Mouse (Mus musculus): ENCODE results near the gene Akap13. TPM values are rescaled to one million over a fixed set of nuclear protein-coding genes. Genes with fewer than 3 reads are reported as not detected.

The Akap13 gene
- polyA plus RNA-seq, 1 experiment: 107 TPM

- no peak overlapping the region for H3K27ac ChIP-seq (ENCODE audit: control insufficient read depth, insufficient read depth, low read depth, low read length, poor library complexity)
- TF ChIP-seq POLR2A (IDR thresholded peaks at IDR 0.05; ENCODE audit: borderline replicate concordance, control insufficient read depth, low read depth, low read length): no peak
- no peak for TF ChIP-seq CTCF (IDR thresholded peaks at IDR 0.05; ENCODE audit: control insufficient read depth, insufficient read depth, low read length)
- 78% methylated on average over 7 of the region's 7 CpGs for WGBS
- H3K4me3 ChIP-seq (replicated peaks; ENCODE audit: control insufficient read depth, low read depth, low read length): no peak overlapping the region
- no peaks in the 10 kb centered on the region; the same call in 1 of the 2 replicates for H3K4me1 ChIP-seq (ENCODE audit: control insufficient read depth, insufficient read depth, low read length)
These were observed 15.1 kb downstream of the Akap13 start for GRCm38 (mm10) chr7:75470318-75470925.

- Histone ChIP-seq H3K27ac (ENCODE audit: control insufficient read depth, insufficient read depth, low read depth, low read length, poor library complexity) (no peak overlapping the region), H3K4me3 (replicated peaks; ENCODE audit: control insufficient read depth, low read depth, low read length) (no peak overlapping the region), H3K4me1 (ENCODE audit: control insufficient read depth, insufficient read depth, low read length) (no peaks in the 10 kb centered on the region; the same call in 1 of the 2 replicates)
- 42% methylated on average over 7 of the region's 7 CpGs for WGBS
- TF ChIP-seq CTCF (IDR thresholded peaks at IDR 0.05; ENCODE audit: control insufficient read depth, insufficient read depth, low read length) (no peak), POLR2A (IDR thresholded peaks at IDR 0.05; ENCODE audit: borderline replicate concordance, control insufficient read depth, low read depth, low read length) (no peak)
These were observed 17.2 kb downstream of the Akap13 start for GRCm38 (mm10) chr7:75472316-75473195.

- Histone ChIP-seq H3K4me1 (ENCODE audit: control insufficient read depth, insufficient read depth, low read length) (no peaks in the 10 kb centered on the region; the same call in 1 of the 2 replicates), H3K4me3 (replicated peaks; ENCODE audit: control insufficient read depth, low read depth, low read length) (no peak overlapping the region), H3K27ac (ENCODE audit: control insufficient read depth, insufficient read depth, low read depth, low read length, poor library complexity) (no peak overlapping the region)
- TF ChIP-seq CTCF (IDR thresholded peaks at IDR 0.05; ENCODE audit: control insufficient read depth, insufficient read depth, low read length) (no peak), POLR2A (IDR thresholded peaks at IDR 0.05; ENCODE audit: borderline replicate concordance, control insufficient read depth, low read depth, low read length) (no peak)
- 88% methylated on average over 1 of the region's 1 CpGs for WGBS
These were observed 18.0 kb downstream of the Akap13 start for GRCm38 (mm10) chr7:75473294-75473693.

GRCm38 (mm10) chr7:75474064-75474463 lies 18.7 kb downstream of the Akap13 start:
- 96% methylated on average over 1 of the region's 1 CpGs for WGBS
- TF ChIP-seq POLR2A (IDR thresholded peaks at IDR 0.05; ENCODE audit: borderline replicate concordance, control insufficient read depth, low read depth, low read length) (no peak), CTCF (IDR thresholded peaks at IDR 0.05; ENCODE audit: control insufficient read depth, insufficient read depth, low read length) (no peak)
- no peak overlapping the region for H3K4me3 ChIP-seq (replicated peaks; ENCODE audit: control insufficient read depth, low read depth, low read length)
- no peaks in the 10 kb centered on the region; the same call in 1 of the 2 replicates for H3K4me1 ChIP-seq (ENCODE audit: control insufficient read depth, insufficient read depth, low read length)
- no peak overlapping the region for H3K27ac ChIP-seq (ENCODE audit: control insufficient read depth, insufficient read depth, low read depth, low read length, poor library complexity)

GRCm38 (mm10) chr7:75474564-75475150 lies 19.3 kb downstream of the Akap13 start:
- Histone ChIP-seq H3K4me1 (ENCODE audit: control insufficient read depth, insufficient read depth, low read length) (no peaks in the 10 kb centered on the region; the same call in 1 of the 2 replicates), H3K27ac (ENCODE audit: control insufficient read depth, insufficient read depth, low read depth, low read length, poor library complexity) (no peak overlapping the region), H3K4me3 (replicated peaks; ENCODE audit: control insufficient read depth, low read depth, low read length) (no peak overlapping the region)
- no peak for TF ChIP-seq POLR2A (IDR thresholded peaks at IDR 0.05; ENCODE audit: borderline replicate concordance, control insufficient read depth, low read depth, low read length)
- TF ChIP-seq CTCF (IDR thresholded peaks at IDR 0.05; ENCODE audit: control insufficient read depth, insufficient read depth, low read length): no peak

GRCm38 (mm10) chr7:75478060-75478459 lies 22.7 kb downstream of the Akap13 start:
- no peaks in the 10 kb centered on the region for H3K4me1 ChIP-seq (ENCODE audit: control insufficient read depth, insufficient read depth, low read length)

GRCm38 (mm10) chr7:75480721-75481426 lies 25.5 kb downstream of the Akap13 start:
- H3K27ac ChIP-seq (ENCODE audit: control insufficient read depth, insufficient read depth, low read depth, low read length, poor library complexity): no peak overlapping the region
- 88% methylated on average over 6 of the region's 6 CpGs for WGBS
- no peaks in the 10 kb centered on the region for H3K4me1 ChIP-seq (ENCODE audit: control insufficient read depth, insufficient read depth, low read length)
- no peak overlapping the region for H3K4me3 ChIP-seq (replicated peaks; ENCODE audit: control insufficient read depth, low read depth, low read length)
- TF ChIP-seq CTCF (IDR thresholded peaks at IDR 0.05; ENCODE audit: control insufficient read depth, insufficient read depth, low read length): no peak
- TF ChIP-seq POLR2A (IDR thresholded peaks at IDR 0.05; ENCODE audit: borderline replicate concordance, control insufficient read depth, low read depth, low read length): no peak

More at GRCm38 (mm10) chr7:75478060-75478459, 22.7 kb downstream of the Akap13 start:
- Histone ChIP-seq H3K4me3 (replicated peaks; ENCODE audit: control insufficient read depth, low read depth, low read length) (no peak overlapping the region), H3K27ac (ENCODE audit: control insufficient read depth, insufficient read depth, low read depth, low read length, poor library complexity) (no peak overlapping the region)
- no peak for TF ChIP-seq CTCF (IDR thresholded peaks at IDR 0.05; ENCODE audit: control insufficient read depth, insufficient read depth, low read length)
- TF ChIP-seq POLR2A (IDR thresholded peaks at IDR 0.05; ENCODE audit: borderline replicate concordance, control insufficient read depth, low read depth, low read length): no peak
- WGBS: 67% methylated on average over 2 of the region's 2 CpGs

Data from bone marrow, adult 2 months (tissue).